Mouse (Mus musculus) monocyte, adult 5-6 weeks (primary cell): ENCODE measurements at regions not wholly inside any gene's neighbourhood (a gene's known extent, or its start where the extent isn't known, plus 50 kb on each side); places are given as distances from the start of the nearest gene placed in this dataset.
A peak's percentile ranks its signal among the peaks of the same experiment; 100 is the strongest.

Experiments used
- ATAC-seq: fragments of 153-309, 156-312 bp; replicated peaks from 2 replicates; pipeline ENCODE4 v1.8.0; 2017; ENCODE audit warnings: mild to moderate bottlenecking; ENCODE audit not compliant: low TSS enrichment, insufficient number of reproducible peaks, severe bottlenecking, poor library complexity, low FRiP score

DNA sequence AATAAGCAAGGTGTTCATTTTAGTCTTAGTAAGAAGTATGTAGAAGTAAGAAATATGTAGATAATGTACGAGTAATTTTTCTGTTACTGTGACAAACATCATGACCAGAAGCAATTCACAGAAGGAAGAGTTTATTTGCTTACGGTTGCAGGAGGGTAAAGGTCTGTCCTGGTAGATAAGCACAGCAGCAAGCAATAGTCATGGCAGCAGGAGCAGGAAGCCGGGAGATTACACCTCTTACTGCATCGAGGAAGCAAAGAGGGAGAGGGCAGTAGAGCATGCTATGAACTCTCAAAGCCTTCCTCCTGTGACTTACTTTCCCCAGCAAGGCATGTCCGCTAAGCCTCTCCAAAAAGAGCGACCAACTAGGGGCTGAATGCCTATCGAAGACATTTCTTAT is 69.0 kb upstream of the Dab2 start:
- no peak for ATAC-seq

DNA sequence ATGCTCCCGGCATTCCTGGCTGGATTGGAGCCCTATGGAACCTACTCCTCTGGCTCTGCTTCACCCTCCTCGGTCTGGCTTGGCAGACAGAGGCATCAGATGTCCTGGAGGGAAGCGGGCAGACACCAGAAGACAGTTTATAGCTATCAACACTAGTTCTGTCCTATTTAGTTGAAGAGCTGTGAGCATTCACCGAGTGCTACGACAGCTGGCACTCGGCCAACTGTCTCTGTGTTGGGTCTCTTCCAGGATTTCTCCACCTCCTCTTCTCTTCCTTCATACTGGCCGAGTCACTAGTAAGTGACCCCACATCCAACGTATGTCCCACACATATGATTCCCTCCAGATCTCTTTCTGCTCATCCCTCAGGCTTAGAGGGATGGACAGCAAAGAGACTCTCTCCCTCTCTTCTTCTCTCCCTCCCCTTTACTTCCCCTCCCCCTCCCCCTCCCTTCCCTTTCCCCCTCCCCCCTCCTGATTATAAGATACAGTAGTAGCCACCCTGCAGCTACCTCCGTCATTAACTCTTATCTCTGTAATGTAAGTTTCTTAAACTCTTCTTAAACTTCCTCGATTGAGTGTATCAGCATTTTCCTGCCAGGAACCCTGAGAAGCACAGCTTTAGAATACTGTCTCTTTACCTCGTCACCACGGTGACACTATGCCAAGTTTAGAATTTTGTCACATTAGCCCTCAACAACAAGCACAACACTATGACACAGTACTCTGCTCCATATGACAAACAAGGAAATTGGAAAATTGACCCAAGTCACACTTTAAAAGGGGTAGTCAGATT is 68.1 kb upstream of the Dab2 start:
- no peak for ATAC-seq

DNA sequence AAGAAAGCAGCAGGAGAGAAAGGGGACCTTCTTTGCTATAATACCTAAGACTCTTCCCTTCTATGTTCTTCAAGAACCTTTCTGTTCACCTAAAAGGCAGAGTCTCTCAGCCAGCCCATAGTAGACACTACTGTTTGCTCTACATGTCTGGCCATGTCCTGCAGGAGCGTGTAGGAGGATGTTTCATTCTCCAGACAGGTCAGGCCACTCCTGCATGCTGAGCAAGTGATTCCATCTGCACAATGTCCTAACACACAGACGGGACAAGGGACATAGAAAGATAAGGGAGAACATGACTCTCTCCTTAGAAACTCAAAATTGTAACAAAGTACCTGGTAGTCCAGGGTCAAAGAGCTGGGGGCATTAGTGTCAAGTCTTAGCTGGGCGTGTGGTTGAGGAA is 66.0 kb upstream of the Dab2 start:
- no peak for ATAC-seq

DNA sequence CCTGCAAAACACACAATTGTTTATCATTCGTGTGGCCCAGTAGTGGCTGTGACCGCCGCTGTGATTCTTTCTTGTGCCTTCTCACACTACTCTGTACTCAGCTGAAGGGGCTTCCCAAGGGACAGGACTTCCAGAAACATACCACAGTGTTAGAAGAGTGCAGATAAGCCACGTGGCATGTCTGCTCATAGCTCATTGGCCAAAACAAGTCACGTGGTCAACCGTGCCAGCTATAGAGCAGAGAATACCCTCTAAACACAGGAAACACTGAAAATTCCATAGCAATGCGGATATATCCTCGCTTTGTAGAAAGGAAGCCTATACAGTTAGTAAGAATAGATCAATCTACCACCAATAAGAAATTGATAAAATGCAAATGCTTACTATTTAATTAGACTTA is 63.0 kb upstream of the Dab2 start:
- ATAC-seq, result no peak

DNA sequence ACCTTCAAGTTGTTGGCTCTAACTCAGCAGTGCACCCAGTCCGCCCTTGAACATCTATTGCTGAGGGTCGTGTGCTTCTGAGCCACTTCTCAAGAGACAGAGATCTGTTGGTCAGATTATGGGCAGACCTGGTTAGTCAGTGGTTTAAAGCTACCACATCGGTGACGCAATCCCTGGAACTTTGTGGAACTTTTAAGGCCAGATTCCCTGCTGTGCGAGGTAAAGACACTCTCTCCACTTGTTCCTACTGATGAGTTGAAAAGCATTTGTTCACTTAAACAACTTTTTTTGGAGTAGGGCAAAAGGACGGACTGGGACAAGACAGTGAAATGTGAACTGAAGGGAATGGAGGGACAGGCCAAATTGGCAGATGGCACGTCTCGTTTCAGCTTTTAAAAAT is 61.9 kb upstream of the Dab2 start:
- ATAC-seq, result no peak

DNA sequence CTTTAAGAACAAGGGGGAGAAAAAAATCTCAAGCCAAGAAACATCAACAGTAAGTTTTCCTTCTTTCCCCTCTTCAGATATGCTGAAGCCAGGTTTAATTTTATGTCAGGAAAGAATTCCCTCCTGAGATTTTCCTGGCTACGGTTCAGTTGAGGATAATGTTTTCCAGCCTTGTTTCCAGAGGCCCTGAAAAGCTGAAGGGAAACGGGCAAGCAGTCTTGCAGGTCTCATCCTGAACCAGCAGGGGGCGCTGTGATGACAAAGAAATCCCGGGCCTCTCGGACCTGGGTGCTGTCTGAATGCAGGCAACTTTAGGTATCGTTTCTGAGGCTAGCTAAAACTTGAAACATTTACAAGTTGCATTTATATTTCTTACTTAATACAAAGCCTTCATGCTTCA is 61.5 kb upstream of the Dab2 start:
- ATAC-seq, result 0 out of 2 replicates have a peak, but pooled peaks have one; percentile 63

DNA sequence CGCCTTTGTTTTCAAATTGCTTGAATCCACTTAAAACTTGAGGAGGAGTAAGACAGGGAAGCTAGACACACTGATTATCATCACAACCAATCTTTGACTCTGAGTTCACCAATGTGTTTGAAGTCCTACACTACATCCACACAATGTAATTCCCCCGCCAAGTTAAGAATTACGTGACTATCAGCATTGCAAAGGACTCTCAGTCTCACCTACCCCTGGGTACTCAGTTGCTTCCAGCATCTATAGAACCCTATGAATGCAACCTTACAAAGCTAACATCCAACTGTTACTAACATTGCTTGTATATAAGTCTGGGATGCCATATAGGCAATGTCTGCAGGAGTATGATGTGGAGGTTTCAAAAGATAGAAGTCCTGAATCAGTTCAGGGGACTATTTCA is 60.8 kb upstream of the Dab2 start:
- no peak for ATAC-seq

DNA sequence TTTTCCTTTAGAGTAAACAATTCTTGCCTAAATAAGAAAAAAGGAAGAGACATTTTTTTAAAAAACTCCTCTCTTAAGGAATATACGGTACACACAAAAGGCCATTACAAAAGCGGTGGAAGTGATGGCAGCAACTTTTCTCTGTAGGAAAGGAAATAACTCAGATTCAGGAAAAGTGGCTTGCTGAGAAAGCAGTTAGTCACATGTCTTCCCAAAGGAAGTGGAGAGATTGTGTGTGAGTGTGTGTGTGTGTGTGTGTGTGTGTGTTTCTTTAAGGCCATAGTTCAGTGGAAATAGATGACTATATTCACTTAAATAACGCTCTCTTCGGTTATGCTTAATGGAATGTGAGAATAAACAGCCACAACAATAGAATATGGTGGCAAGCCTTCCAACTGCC is 57.5 kb upstream of the Dab2 start:
- ATAC-seq, result no peak

DNA sequence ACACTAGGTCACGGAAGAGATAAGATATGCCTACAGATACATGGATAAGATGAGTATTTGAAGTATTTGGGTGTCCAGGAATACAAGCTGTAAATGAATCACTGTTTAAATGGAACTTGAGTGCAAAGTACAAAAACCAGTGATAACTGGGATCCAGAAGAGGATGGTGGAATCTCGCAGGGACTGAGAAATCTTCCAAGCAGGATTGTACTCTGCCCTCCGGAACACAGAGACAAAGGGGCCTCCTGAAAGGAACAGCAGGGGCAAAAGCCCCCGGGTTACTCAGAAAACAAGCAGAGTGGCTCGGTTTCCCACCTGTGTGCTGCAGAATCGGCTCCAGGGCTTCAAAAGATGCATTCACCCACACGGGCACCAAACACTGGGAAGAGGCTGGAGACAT is 55.2 kb upstream of the Dab2 start:
- no peak for ATAC-seq

DNA sequence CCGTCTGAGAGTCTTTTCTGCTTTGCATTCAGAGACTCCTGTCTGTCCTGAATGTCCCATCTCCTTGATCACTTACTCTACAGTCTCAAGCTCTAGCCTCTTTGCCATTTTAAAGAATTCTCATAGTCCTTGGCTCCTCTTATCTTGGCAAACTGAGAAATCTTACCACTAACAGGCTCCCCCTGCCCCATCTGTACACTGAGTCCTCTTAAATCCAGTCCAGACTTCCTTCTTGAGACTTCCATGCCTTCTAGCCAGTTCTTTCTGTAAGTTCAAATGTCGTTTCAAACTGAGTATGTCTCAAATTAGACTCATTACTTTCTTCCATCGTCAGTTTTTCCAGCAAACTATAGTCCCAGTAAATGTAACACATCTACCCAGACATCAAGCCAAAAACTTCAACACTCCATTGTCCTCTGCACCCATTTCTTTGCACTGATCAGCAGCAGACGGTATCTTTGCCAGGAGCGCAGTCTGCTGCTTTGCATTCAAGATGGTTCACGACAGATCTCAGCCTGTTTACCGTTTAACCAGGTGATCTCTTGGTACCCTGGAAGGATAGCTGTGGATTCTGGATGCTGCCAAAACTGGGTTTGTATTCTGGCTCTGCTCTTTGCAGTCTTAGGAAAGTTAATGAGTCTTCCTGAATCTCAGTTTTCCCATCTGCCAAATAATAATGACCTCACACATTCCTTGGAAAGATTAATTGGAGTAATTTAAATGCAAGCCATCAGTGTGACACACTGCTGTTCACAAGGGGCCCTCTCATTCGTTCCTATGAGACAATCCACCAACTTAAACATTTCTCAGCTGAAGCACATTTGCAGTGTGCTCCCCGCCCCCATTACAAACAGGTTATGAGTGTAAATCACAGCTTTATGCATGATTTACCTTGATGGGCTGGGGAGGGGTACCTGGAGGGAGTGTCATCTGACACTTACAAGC is 53.4 kb upstream of the Dab2 start:
- ATAC-seq, result no peak

DNA sequence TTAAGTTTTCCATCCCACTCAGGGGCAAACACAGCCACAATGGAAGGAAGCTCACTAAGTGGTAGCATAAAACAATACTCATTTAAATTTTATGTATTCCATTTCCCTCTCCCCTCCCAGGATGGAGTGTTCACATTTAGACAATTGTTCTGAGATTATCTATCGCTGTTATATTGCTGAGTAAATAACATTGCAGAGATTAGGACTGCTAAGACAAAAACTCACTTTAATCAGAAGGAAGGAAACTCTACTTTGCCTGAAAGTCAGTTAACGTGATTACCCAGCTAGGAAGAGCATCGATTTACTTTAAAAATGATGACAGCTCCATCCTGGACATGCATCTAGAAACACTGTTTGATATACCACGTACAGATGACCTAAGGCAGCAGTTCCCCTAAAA is 51.1 kb upstream of the Dab2 start:
- ATAC-seq, result no peak
